Mouse (Mus musculus): Measurements from ENCODE around the gene Aspa. TPM values are rescaled to one million over a fixed set of nuclear protein-coding genes. Genes with fewer than 3 reads are reported as not detected.

The Aspa gene
- polyA plus RNA-seq, 1 experiment from 2014 or later: 68.6 TPM

- TF ChIP-seq CTCF (IDR thresholded peaks at IDR 0.05; ENCODE audit: low read depth): no peak
- Histone ChIP-seq H3K9me3 (replicated peaks; ENCODE audit: low read length) (no peaks in the 10 kb centered on the region), H3K9ac (ENCODE audit: low read depth, low read length) (no peak overlapping the region), H3K36me3 (ENCODE audit: insufficient read depth, low read length) (no peaks in the 10 kb centered on the region), H3K4me3 (replicated peaks; ENCODE audit: low read depth, low read length) (no peak overlapping the region), H3K27me3 (ENCODE audit: insufficient read depth, low read length) (no peaks in the 10 kb centered on the region), H3K4me1 (replicated peaks; ENCODE audit: insufficient read depth, low read length) (no peaks in the 10 kb centered on the region), H3K27ac (peak overlapping the region; percentile 5; the same call in 1 of the 2 replicates), H3K4me2 (ENCODE audit: low read length) (no peak overlapping the region)
- ATAC-seq (replicated peaks; ENCODE audit: low FRiP score, low read depth): no peak
- peak; percentile 54 for DNase-seq (ENCODE audit: low spot score)
Measured at GRCm38 (mm10) chr11:73284351-73284750, 45.0 kb downstream of the Aspa start.

- Histone ChIP-seq H3K9ac (ENCODE audit: low read depth, low read length) (no peak overlapping the region), H3K9me3 (replicated peaks; ENCODE audit: low read length) (no peaks in the 10 kb centered on the region), H3K36me3 (ENCODE audit: insufficient read depth, low read length) (no peaks in the 10 kb centered on the region), H3K4me2 (ENCODE audit: low read length) (no peak overlapping the region), H3K4me3 (replicated peaks; ENCODE audit: low read depth, low read length) (no peak overlapping the region), H3K27me3 (ENCODE audit: insufficient read depth, low read length) (no peaks in the 10 kb centered on the region), H3K27ac (peak overlapping the region; percentile 5; the same call in 1 of the 2 replicates), H3K4me1 (replicated peaks; ENCODE audit: insufficient read depth, low read length) (no peaks in the 10 kb centered on the region)
- 43% methylated on average over 1 of the region's 1 CpGs for WGBS
- TF ChIP-seq CTCF (IDR thresholded peaks at IDR 0.05; ENCODE audit: low read depth): no peak
- ATAC-seq (replicated peaks; ENCODE audit: low FRiP score, low read depth) (no peak), DNase-seq (ENCODE audit: low spot score) (no peak)
Measured at GRCm38 (mm10) chr11:73283926-73284325, 45.5 kb downstream of the Aspa start.

GRCm38 (mm10) chr11:73283369-73283768 is 46.0 kb downstream of the Aspa start:
- no peak overlapping the region for H3K4me2 ChIP-seq (ENCODE audit: low read length)
- WGBS: 23% methylated on average over 9 of the region's 9 CpGs
- ATAC-seq (replicated peaks; ENCODE audit: low FRiP score, low read depth) (peak; percentile 25; the same call in 1 of the 2 replicates), DNase-seq (ENCODE audit: low spot score) (peak; percentile 80)
- H3K36me3 ChIP-seq (ENCODE audit: insufficient read depth, low read length): no peaks in the 10 kb centered on the region
- TF ChIP-seq CTCF (IDR thresholded peaks at IDR 0.05; ENCODE audit: low read depth): no peak
- no peaks in the 10 kb centered on the region for H3K4me1 ChIP-seq (replicated peaks; ENCODE audit: insufficient read depth, low read length)
- H3K27ac ChIP-seq: no peak overlapping the region
- H3K4me3 ChIP-seq (replicated peaks; ENCODE audit: low read depth, low read length): no peak overlapping the region
- H3K9me3 ChIP-seq (replicated peaks; ENCODE audit: low read length): no peaks in the 10 kb centered on the region
- no peaks in the 10 kb centered on the region for H3K27me3 ChIP-seq (ENCODE audit: insufficient read depth, low read length)
- H3K9ac ChIP-seq (ENCODE audit: low read depth, low read length): no peak overlapping the region

GRCm38 (mm10) chr11:73281528-73282027 is 47.8 kb downstream of the Aspa start:
- Histone ChIP-seq H3K4me1 (replicated peaks; ENCODE audit: insufficient read depth, low read length) (no peaks in the 10 kb centered on the region), H3K9ac (ENCODE audit: low read depth, low read length) (0 out of 2 replicates have a peak overlapping the region, but pooled peaks have one; percentile 5), H3K36me3 (ENCODE audit: insufficient read depth, low read length) (no peaks in the 10 kb centered on the region), H3K4me3 (replicated peaks; ENCODE audit: low read depth, low read length) (peak overlapping the region; percentile 23; the same call in 1 of the 2 replicates), H3K27me3 (ENCODE audit: insufficient read depth, low read length) (no peaks in the 10 kb centered on the region), H3K27ac (no peak overlapping the region), H3K4me2 (ENCODE audit: low read length) (peak overlapping the region; percentile 55), H3K9me3 (replicated peaks; ENCODE audit: low read length) (no peaks in the 10 kb centered on the region)
- TF ChIP-seq CTCF (IDR thresholded peaks at IDR 0.05; ENCODE audit: low read depth): peak; percentile 66
- DNase-seq (ENCODE audit: low spot score) (peak; percentile 85), ATAC-seq (replicated peaks; ENCODE audit: low FRiP score, low read depth) (peak; percentile 85)
- WGBS: 4% methylated on average over 16 of the region's 16 CpGs

- DNase-seq (ENCODE audit: low spot score) (peak; percentile 48), ATAC-seq (replicated peaks; ENCODE audit: low FRiP score, low read depth) (no peak)
- Histone ChIP-seq H3K9me3 (replicated peaks; ENCODE audit: low read length) (no peaks in the 10 kb centered on the region), H3K4me2 (ENCODE audit: low read length) (no peak overlapping the region), H3K27ac (no peak overlapping the region), H3K4me3 (replicated peaks; ENCODE audit: low read depth, low read length) (no peak overlapping the region), H3K4me1 (replicated peaks; ENCODE audit: insufficient read depth, low read length) (no peaks in the 10 kb centered on the region), H3K27me3 (ENCODE audit: insufficient read depth, low read length) (no peaks in the 10 kb centered on the region), H3K9ac (ENCODE audit: low read depth, low read length) (no peak overlapping the region), H3K36me3 (ENCODE audit: insufficient read depth, low read length) (no peaks in the 10 kb centered on the region)
- WGBS: 19% methylated on average over 5 of the region's 5 CpGs
- TF ChIP-seq CTCF (IDR thresholded peaks at IDR 0.05; ENCODE audit: low read depth): no peak
Measured at GRCm38 (mm10) chr11:73280710-73281109, 48.7 kb downstream of the Aspa start.

GRCm38 (mm10) chr11:73274821-73275220 is 54.6 kb downstream of the Aspa start:
- H3K4me3 ChIP-seq (replicated peaks; ENCODE audit: low read depth, low read length): no peak overlapping the region
- no peak for DNase-seq (ENCODE audit: low spot score)
- H3K36me3 ChIP-seq (ENCODE audit: insufficient read depth, low read length): no peaks in the 10 kb centered on the region
- no peak overlapping the region for H3K9ac ChIP-seq (ENCODE audit: low read depth, low read length)
- H3K27ac ChIP-seq: no peak overlapping the region
- H3K27me3 ChIP-seq (ENCODE audit: insufficient read depth, low read length): no peaks in the 10 kb centered on the region
- no peaks in the 10 kb centered on the region for H3K4me1 ChIP-seq (replicated peaks; ENCODE audit: insufficient read depth, low read length)
- WGBS: 50% methylated on average over 2 of the region's 2 CpGs
- no peaks in the 10 kb centered on the region for H3K9me3 ChIP-seq (replicated peaks; ENCODE audit: low read length)
- no peak overlapping the region for H3K4me2 ChIP-seq (ENCODE audit: low read length)
- no peak for TF ChIP-seq CTCF (IDR thresholded peaks at IDR 0.05; ENCODE audit: low read depth)
- ATAC-seq (replicated peaks; ENCODE audit: low FRiP score, low read depth): no peak

- no peak within 1 kb of the TSS for H3K4me3 ChIP-seq (replicated peaks; ENCODE audit: low read depth, low read length)
- ATAC-seq (replicated peaks; ENCODE audit: low FRiP score, low read depth): no peak
- H3K4me2 ChIP-seq (ENCODE audit: low read length): no peak within 1 kb of the TSS
- DNase-seq (ENCODE audit: low spot score): no peak
- no peak for TF ChIP-seq CTCF (IDR thresholded peaks at IDR 0.05; ENCODE audit: low read depth)
- no peaks in the 10 kb centered on the region for H3K27me3 ChIP-seq (ENCODE audit: insufficient read depth, low read length)
- H3K9me3 ChIP-seq (replicated peaks; ENCODE audit: low read length): no peaks in the 10 kb centered on the region
- H3K9ac ChIP-seq (ENCODE audit: low read depth, low read length): no peak within 1 kb of the TSS
- H3K27ac ChIP-seq: no peak within 1 kb of the TSS
- WGBS: 78% methylated on average over 7 of the region's 7 CpGs
- H3K36me3 ChIP-seq (ENCODE audit: insufficient read depth, low read length): no peaks in the 10 kb centered on the region
- H3K4me1 ChIP-seq (replicated peaks; ENCODE audit: insufficient read depth, low read length): no peaks in the 10 kb centered on the region
Measured at GRCm38 (mm10) chr11:73267267-73267666, 62.1 kb downstream of the Aspa start, which contains the start of gene Trpv3. Trpv3 (plus strand) TSS chr11:73267388.
